Mouse (Mus musculus) heart, embryonic 15.5 days (tissue): ENCODE data around the gene Efcab9. TPM values are rescaled to one million over a fixed set of nuclear protein-coding genes. Genes with fewer than 3 reads are reported as not detected.
A peak's percentile ranks its signal among the peaks of the same experiment; 100 is the strongest.

Source experiments
- ATAC-seq: fragments of 200-750 bp; cut with Nextera tagmentation; replicated peaks from 2 replicates; pipeline ENCODE4 v1.8.0; 2017; ENCODE audit warnings: low read depth, moderate TSS enrichment; ENCODE audit not compliant: insufficient number of reproducible peaks, insufficient read depth, low FRiP score
- H3K27ac ChIP-seq: fragments of 300-500 bp; sonication (generic); 2 replicates; pipeline ENCODE4 v1.5.1; 2015; ENCODE audit warnings: mild to moderate bottlenecking, inconsistent platforms
- H3K27me3 ChIP-seq: fragments of 300-500 bp; sonication (generic); 2 replicates; pipeline ENCODE4 v1.6.1; 2015; ENCODE audit warnings: inconsistent platforms
- H3K36me3 ChIP-seq: fragments of 300-500 bp; sonication (generic); 2 replicates; pipeline ENCODE4 v1.6.1; 2015; ENCODE audit warnings: mild to moderate bottlenecking, inconsistent platforms
- H3K4me1 ChIP-seq: fragments of 300-500 bp; sonication (generic); replicated peaks from 2 replicates; pipeline ENCODE4 v1.6.1; 2015; ENCODE audit warnings: inconsistent platforms
- H3K4me2 ChIP-seq: fragments of 300-500 bp; sonication (generic); 2 replicates; pipeline ENCODE4 v1.6.1; 2015; ENCODE audit warnings: inconsistent platforms, mild to moderate bottlenecking, moderate library complexity
- H3K4me3 ChIP-seq: fragments of 300-500 bp; sonication (generic); 2 replicates; pipeline ENCODE4 v1.5.1; 2015; ENCODE audit warnings: mild to moderate bottlenecking, inconsistent platforms
- H3K9ac ChIP-seq: fragments of 300-500 bp; sonication (generic); 2 replicates; pipeline ENCODE4 v1.6.1; 2015; ENCODE audit warnings: mild to moderate bottlenecking, inconsistent platforms
- H3K9me3 ChIP-seq: fragments of 300-500 bp; sonication (generic); replicated peaks from 2 replicates; pipeline ENCODE4 v1.6.1; 2016; ENCODE audit warnings: inconsistent platforms
- WGBS: fragments of 180-500 bp; shearing (Covaris S2); methylation state at CpG from one replicate; pipeline ENCODE4 v1.1.7; 2015; ENCODE audit warnings: mixed read lengths; 5-methylcytosine and 5-hydroxymethylcytosine counted together
- polyA plus RNA-seq: library from polyadenylated mRNA; unstranded; fragments of >200 nt; fragmentation: Nextera tagmentation; extraction: Ambion mirVana; gene quantifications from 2 replicates; pipeline ENCODE4 v1.2.1, GENCODE M21; 2015

Gene Efcab9
- polyA plus RNA-seq, 1 experiment from 2014 or later, result 0.19 TPM

- Histone ChIP-seq H3K36me3 (no peaks in the 10 kb centered on the region), H3K27me3 (no peaks in the 10 kb centered on the region), H3K9ac (no peak overlapping the region), H3K4me3 (no peak overlapping the region), H3K4me1 (peaks cover 38% of the 10 kb centered on the region), H3K4me2 (no peak overlapping the region), H3K27ac (no peak overlapping the region), H3K9me3 (no peaks in the 10 kb centered on the region)
- WGBS, result 82% methylated on average over 12 of the region's 12 CpGs
- ATAC-seq, result no peak
These were observed 13.7 kb upstream of the Efcab9 start for GRCm38 (mm10) chr11:32545605-32546004.

DNA sequence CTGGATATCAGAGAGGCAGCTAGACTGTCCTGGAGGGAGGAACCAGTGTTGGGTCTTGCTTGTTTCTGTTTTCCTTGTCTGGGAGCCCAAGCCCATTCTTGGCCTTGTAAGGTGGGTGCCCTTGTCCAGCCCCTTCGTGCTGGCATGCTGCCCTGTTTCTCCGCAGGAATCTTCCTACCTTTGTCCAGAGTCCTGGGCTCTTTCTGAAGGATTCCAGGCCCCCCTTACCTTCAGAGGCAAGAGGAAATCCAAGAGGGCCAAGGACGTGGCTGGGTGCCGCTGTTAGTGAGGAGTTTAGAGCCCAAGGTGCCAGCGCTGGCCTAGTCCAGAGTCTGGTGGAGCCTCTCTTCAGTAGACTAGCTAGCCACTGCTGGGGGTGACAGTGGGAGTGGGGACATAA is 12.6 kb upstream of the Efcab9 start:
- no peaks in the 10 kb centered on the region for H3K27me3 ChIP-seq
- peaks cover 45% of the 10 kb centered on the region for H3K4me1 ChIP-seq
- no peak for ATAC-seq
- no peaks in the 10 kb centered on the region for H3K9me3 ChIP-seq
- no peak overlapping the region for H3K9ac ChIP-seq
- no peak overlapping the region for H3K4me3 ChIP-seq
- no peak overlapping the region for H3K27ac ChIP-seq
- H3K4me2 ChIP-seq, result no peak overlapping the region
- H3K36me3 ChIP-seq, result no peaks in the 10 kb centered on the region
- 88% methylated on average over 5 of the region's 5 CpGs for WGBS

GRCm38 (mm10) chr11:32544041-32544440 is 12.2 kb upstream of the Efcab9 start:
- H3K4me2 ChIP-seq, result no peak overlapping the region
- no peaks in the 10 kb centered on the region for H3K27me3 ChIP-seq
- no peak for ATAC-seq
- no peak overlapping the region for H3K27ac ChIP-seq
- no peak overlapping the region for H3K9ac ChIP-seq
- no peaks in the 10 kb centered on the region for H3K36me3 ChIP-seq
- no peak overlapping the region for H3K4me3 ChIP-seq
- H3K9me3 ChIP-seq, result no peaks in the 10 kb centered on the region
- H3K4me1 ChIP-seq, result peaks cover 43% of the 10 kb centered on the region
- 79% methylated on average over 6 of the region's 6 CpGs for WGBS

- 45% methylated on average over 3 of the region's 3 CpGs for WGBS
- Histone ChIP-seq H3K4me3 (no peak overlapping the region), H3K4me1 (peaks cover 47% of the 10 kb centered on the region), H3K27ac (peak overlapping the region; percentile 39; the same call in 1 of the 2 replicates), H3K36me3 (no peaks in the 10 kb centered on the region), H3K27me3 (no peaks in the 10 kb centered on the region), H3K9ac (no peak overlapping the region), H3K4me2 (peak overlapping the region; percentile 16; the same call in 1 of the 2 replicates), H3K9me3 (no peaks in the 10 kb centered on the region)
- no peak for ATAC-seq
These were observed 11.0 kb upstream of the Efcab9 start for GRCm38 (mm10) chr11:32542687-32543411.

DNA sequence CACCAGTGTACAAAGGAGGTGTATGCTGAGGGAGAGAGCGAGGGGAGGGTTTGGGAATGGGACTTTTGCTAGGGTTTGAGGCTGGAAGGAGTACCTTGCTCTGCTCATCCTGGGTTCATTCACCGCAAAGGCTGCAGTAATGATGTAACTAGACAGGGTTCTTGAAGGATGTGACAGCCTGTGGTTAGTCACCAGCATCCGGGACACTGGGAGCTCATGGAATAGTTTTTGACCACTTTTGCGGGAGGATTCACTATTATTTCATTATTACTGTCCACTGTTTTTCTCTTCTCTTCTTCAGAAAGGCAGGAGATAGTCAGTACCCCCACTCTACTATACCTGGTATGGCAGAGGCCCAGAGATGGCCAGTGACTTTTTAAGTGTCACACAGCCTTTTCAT is 10.3 kb upstream of the Efcab9 start:
- H3K27ac ChIP-seq, result 0 out of 2 replicates have a peak overlapping the region, but pooled peaks have one; percentile 36
- H3K27me3 ChIP-seq, result no peaks in the 10 kb centered on the region
- no peak overlapping the region for H3K4me2 ChIP-seq
- H3K9me3 ChIP-seq, result no peaks in the 10 kb centered on the region
- H3K9ac ChIP-seq, result no peak overlapping the region
- H3K36me3 ChIP-seq, result no peaks in the 10 kb centered on the region
- WGBS, result 94% methylated on average over 4 of the region's 4 CpGs
- no peak for ATAC-seq
- H3K4me3 ChIP-seq, result no peak overlapping the region
- peaks cover 43% of the 10 kb centered on the region for H3K4me1 ChIP-seq

GRCm38 (mm10) chr11:32540463-32540862 is 8.6 kb upstream of the Efcab9 start:
- 55% methylated on average over 6 of the region's 6 CpGs for WGBS
- Histone ChIP-seq H3K4me2 (no peak overlapping the region), H3K9ac (no peak overlapping the region), H3K4me1 (peaks cover 35% of the 10 kb centered on the region), H3K4me3 (no peak overlapping the region), H3K27ac (no peak overlapping the region), H3K36me3 (no peaks in the 10 kb centered on the region), H3K27me3 (no peaks in the 10 kb centered on the region), H3K9me3 (no peaks in the 10 kb centered on the region)
- ATAC-seq, result no peak

DNA sequence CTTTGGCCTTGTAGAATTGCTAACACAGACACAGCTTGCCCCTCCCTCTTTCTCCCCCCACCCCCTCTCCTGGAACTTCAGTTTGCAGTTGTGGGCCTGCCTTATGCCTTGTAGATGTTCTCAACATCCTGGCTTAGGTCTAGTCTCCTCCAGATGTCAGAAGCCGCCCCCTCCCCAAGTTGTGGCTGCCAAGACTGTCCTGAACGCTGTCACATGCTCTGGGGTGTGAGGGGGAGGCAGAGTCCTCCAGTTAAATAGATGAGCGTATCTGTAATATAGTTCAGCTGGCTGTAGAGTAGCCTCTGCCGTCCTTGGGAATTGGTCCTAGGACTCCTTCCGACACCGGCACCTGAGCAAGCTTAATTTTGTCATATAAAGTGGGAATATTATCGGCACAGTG is 7.8 kb upstream of the Efcab9 start:
- Histone ChIP-seq H3K4me2 (no peak overlapping the region), H3K27ac (no peak overlapping the region), H3K9ac (no peak overlapping the region), H3K36me3 (no peaks in the 10 kb centered on the region), H3K4me1 (peaks cover 38% of the 10 kb centered on the region), H3K4me3 (no peak overlapping the region), H3K9me3 (no peaks in the 10 kb centered on the region), H3K27me3 (no peaks in the 10 kb centered on the region)
- no peak for ATAC-seq
- WGBS, result 69% methylated on average over 7 of the region's 7 CpGs

GRCm38 (mm10) chr11:32538846-32539245 is 7.0 kb upstream of the Efcab9 start:
- no peaks in the 10 kb centered on the region for H3K27me3 ChIP-seq
- H3K4me1 ChIP-seq, result peaks cover 45% of the 10 kb centered on the region
- H3K4me2 ChIP-seq, result no peak overlapping the region
- H3K4me3 ChIP-seq, result no peak overlapping the region
- no peaks in the 10 kb centered on the region for H3K9me3 ChIP-seq
- 81% methylated on average over 4 of the region's 4 CpGs for WGBS
- H3K27ac ChIP-seq, result peak overlapping the region; percentile 58
- no peak for ATAC-seq
- H3K9ac ChIP-seq, result no peak overlapping the region
- H3K36me3 ChIP-seq, result no peaks in the 10 kb centered on the region

- Histone ChIP-seq H3K9ac (no peak overlapping the region), H3K4me3 (no peak overlapping the region), H3K36me3 (no peaks in the 10 kb centered on the region), H3K4me1 (peaks cover 49% of the 10 kb centered on the region), H3K27me3 (no peaks in the 10 kb centered on the region), H3K4me2 (peak overlapping the region; percentile 7; the same call in 1 of the 2 replicates), H3K9me3 (no peaks in the 10 kb centered on the region), H3K27ac (peak overlapping the region; percentile 58)
- WGBS, result 51% methylated on average over 6 of the region's 6 CpGs
- ATAC-seq, result peak; percentile 47
These were observed 6.6 kb upstream of the Efcab9 start for GRCm38 (mm10) chr11:32538435-32538834.

DNA sequence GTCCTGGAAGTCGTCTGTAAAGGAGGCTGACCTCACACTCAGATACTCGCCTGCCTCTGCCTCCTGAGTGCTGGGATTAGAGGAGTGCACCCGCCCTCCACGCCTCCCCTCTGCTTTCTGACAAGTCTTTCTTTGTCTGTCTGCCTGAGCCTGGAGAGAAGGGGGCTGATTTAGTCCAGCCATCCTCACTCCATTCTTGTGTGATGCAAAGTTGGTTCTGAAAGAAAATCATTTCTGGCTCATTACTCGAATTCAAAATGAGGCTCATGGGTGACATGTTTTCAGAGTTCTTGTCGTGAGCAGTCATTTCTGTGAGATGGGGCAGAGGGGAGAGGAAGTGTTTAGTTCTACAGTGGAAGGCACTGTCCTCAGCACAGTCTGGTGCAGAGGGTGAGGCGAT is 5.1 kb upstream of the Efcab9 start:
- ATAC-seq, result no peak
- H3K36me3 ChIP-seq, result no peaks in the 10 kb centered on the region
- H3K4me3 ChIP-seq, result no peak overlapping the region
- H3K4me2 ChIP-seq, result no peak overlapping the region
- H3K27me3 ChIP-seq, result no peaks in the 10 kb centered on the region
- WGBS, result 59% methylated on average over 7 of the region's 7 CpGs
- no peak overlapping the region for H3K27ac ChIP-seq
- H3K9ac ChIP-seq, result no peak overlapping the region
- peaks cover 45% of the 10 kb centered on the region for H3K4me1 ChIP-seq
- no peaks in the 10 kb centered on the region for H3K9me3 ChIP-seq

GRCm38 (mm10) chr11:32535646-32536045 is 3.8 kb upstream of the Efcab9 start:
- Histone ChIP-seq H3K4me3 (no peak overlapping the region), H3K27me3 (no peaks in the 10 kb centered on the region), H3K27ac (no peak overlapping the region), H3K9ac (no peak overlapping the region), H3K36me3 (no peaks in the 10 kb centered on the region), H3K4me1 (peaks cover 49% of the 10 kb centered on the region), H3K9me3 (no peaks in the 10 kb centered on the region), H3K4me2 (no peak overlapping the region)
- no peak for ATAC-seq
- 94% methylated on average over 4 of the region's 4 CpGs for WGBS

GRCm38 (mm10) chr11:32534453-32535075 is 2.7 kb upstream of the Efcab9 start:
- H3K4me1 ChIP-seq, result peaks cover 40% of the 10 kb centered on the region
- ATAC-seq, result no peak
- no peaks in the 10 kb centered on the region for H3K27me3 ChIP-seq
- H3K4me3 ChIP-seq, result peak overlapping the region; percentile 86
- no peaks in the 10 kb centered on the region for H3K36me3 ChIP-seq
- no peak overlapping the region for H3K9ac ChIP-seq
- H3K4me2 ChIP-seq, result peak overlapping the region; percentile 96
- H3K9me3 ChIP-seq, result no peaks in the 10 kb centered on the region
- no peak overlapping the region for H3K27ac ChIP-seq
- 68% methylated on average over 7 of the region's 7 CpGs for WGBS
